Mouse (Mus musculus) limb, embryonic 10.5 days (tissue): ENCODE measurements around the gene Sema6d. TPM values are rescaled to one million over a fixed set of nuclear protein-coding genes. Genes with fewer than 3 reads are reported as not detected.
"Not testable (repeated sequence)": the region's sequence is repeated elsewhere in the genome, so short reads cannot be mapped to it uniquely, and the experiment has no call there.

Experiments
- DNase-seq: peaks from one replicate; pipeline ENCODE4 v3.0.0-alpha.2; 2017; ENCODE audit warnings: low spot score
- H3K27ac ChIP-seq: fragments of 300-500 bp; sonication (generic); 2 replicates; pipeline ENCODE4 v1.5.1; 2016; ENCODE audit warnings: mild to moderate bottlenecking
- H3K27me3 ChIP-seq: fragments of 300-500 bp; sonication (generic); 2 replicates; pipeline ENCODE4 v1.6.1; 2016; ENCODE audit warnings: low read depth, mild to moderate bottlenecking; ENCODE audit not compliant: poor library complexity, severe bottlenecking
- H3K36me3 ChIP-seq: fragments of 300-500 bp; sonication (generic); 2 replicates; pipeline ENCODE4 v1.6.1; 2016; ENCODE audit warnings: mild to moderate bottlenecking, moderate library complexity
- H3K4me1 ChIP-seq: fragments of 300-500 bp; sonication (generic); 2 replicates; pipeline ENCODE4 v1.6.1; 2016
- H3K4me3 ChIP-seq: fragments of 300-500 bp; sonication (generic); 2 replicates; pipeline ENCODE4 v1.5.1; 2016; ENCODE audit warnings: mild to moderate bottlenecking, moderate library complexity
- H3K9me3 ChIP-seq: fragments of 300-500 bp; sonication (generic); replicated peaks from 2 replicates; pipeline ENCODE4 v1.6.1; 2016; ENCODE audit warnings: mild to moderate bottlenecking
- WGBS: fragments of 180-500 bp; shearing (Covaris S2); methylation state at CpG from one replicate; pipeline ENCODE4 v1.1.7; 2016; 5-methylcytosine and 5-hydroxymethylcytosine counted together
- polyA plus RNA-seq: library from polyadenylated mRNA; unstranded; fragments of >200 nt; fragmentation: Nextera tagmentation; extraction: Ambion mirVana; gene quantifications from 2 replicates; pipeline ENCODE4 v1.2.1, GENCODE M21; 2016

Gene Sema6d
- polyA plus RNA-seq, 1 experiment from 2014 or later, result 4.5 TPM

- 84% methylated on average over 5 of the region's 5 CpGs for WGBS
- Histone ChIP-seq H3K36me3 (no peaks in the 10 kb centered on the region), H3K9me3 (no peaks in the 10 kb centered on the region), H3K27ac (no peak overlapping the region), H3K27me3 (no peaks in the 10 kb centered on the region), H3K4me3 (no peak overlapping the region), H3K4me1 (0 out of 2 replicates have a peak, but pooled peaks cover 4% of the 10 kb centered on the region)
- DNase-seq, result no peak
These were observed 243.1 kb downstream of the Sema6d start for GRCm38 (mm10) chr2:124332890-124333289.

GRCm38 (mm10) chr2:124334655-124335054 is 244.9 kb downstream of the Sema6d start:
- not testable (repeated sequence) for H3K36me3 ChIP-seq, H3K4me1 ChIP-seq, DNase-seq, H3K27ac ChIP-seq, H3K9me3 ChIP-seq, H3K27me3 ChIP-seq, H3K4me3 ChIP-seq
- WGBS, result 76% methylated on average over 2 of the region's 2 CpGs

GRCm38 (mm10) chr2:124338296-124338695 is 248.5 kb downstream of the Sema6d start:
- H3K27me3 ChIP-seq, result no peaks in the 10 kb centered on the region
- no peaks in the 10 kb centered on the region for H3K9me3 ChIP-seq
- H3K4me1 ChIP-seq, result 0 out of 2 replicates have a peak, but pooled peaks cover 4% of the 10 kb centered on the region
- no peak for DNase-seq
- no peak overlapping the region for H3K4me3 ChIP-seq
- H3K27ac ChIP-seq, result no peak overlapping the region
- WGBS, result 89% methylated on average over 6 of the region's 6 CpGs
- H3K36me3 ChIP-seq, result no peaks in the 10 kb centered on the region

GRCm38 (mm10) chr2:124354191-124354590 is 264.4 kb downstream of the Sema6d start:
- Histone ChIP-seq H3K4me1 (no peaks in the 10 kb centered on the region), H3K36me3 (no peaks in the 10 kb centered on the region), H3K27me3 (no peaks in the 10 kb centered on the region), H3K9me3 (no peaks in the 10 kb centered on the region), H3K4me3 (no peak overlapping the region), H3K27ac (no peak overlapping the region)
- no peak for DNase-seq
- 87% methylated on average over 2 of the region's 2 CpGs for WGBS

- H3K36me3 ChIP-seq, result no peaks in the 10 kb centered on the region
- no peaks in the 10 kb centered on the region for H3K4me1 ChIP-seq
- H3K9me3 ChIP-seq, result no peaks in the 10 kb centered on the region
- DNase-seq, result no peak
- no peaks in the 10 kb centered on the region for H3K27me3 ChIP-seq
- no peak overlapping the region for H3K4me3 ChIP-seq
- WGBS, result 93% methylated on average over 2 of the region's 2 CpGs
- no peak overlapping the region for H3K27ac ChIP-seq
These were observed 264.9 kb downstream of the Sema6d start for GRCm38 (mm10) chr2:124354716-124355115.

GRCm38 (mm10) chr2:124369291-124369690 is 279.5 kb downstream of the Sema6d start:
- WGBS, result 88% methylated on average over 1 of the region's 1 CpGs
- Histone ChIP-seq H3K4me1 (no peaks in the 10 kb centered on the region), H3K27ac (no peak overlapping the region), H3K27me3 (no peaks in the 10 kb centered on the region), H3K36me3 (no peaks in the 10 kb centered on the region), H3K4me3 (no peak overlapping the region), H3K9me3 (no peaks in the 10 kb centered on the region)
- no peak for DNase-seq

- H3K36me3 ChIP-seq, result no peaks in the 10 kb centered on the region
- no peaks in the 10 kb centered on the region for H3K4me1 ChIP-seq
- no peak overlapping the region for H3K4me3 ChIP-seq
- DNase-seq, result no peak
- no peaks in the 10 kb centered on the region for H3K27me3 ChIP-seq
- no peaks in the 10 kb centered on the region for H3K9me3 ChIP-seq
- 68% methylated on average over 2 of the region's 2 CpGs for WGBS
- H3K27ac ChIP-seq, result no peak overlapping the region
These were observed 280.2 kb downstream of the Sema6d start for GRCm38 (mm10) chr2:124369991-124370390.

GRCm38 (mm10) chr2:124371363-124371762 is 281.6 kb downstream of the Sema6d start:
- Histone ChIP-seq H3K27ac (no peak overlapping the region), H3K4me1 (no peaks in the 10 kb centered on the region), H3K9me3 (no peaks in the 10 kb centered on the region), H3K4me3 (no peak overlapping the region), H3K36me3 (no peaks in the 10 kb centered on the region), H3K27me3 (no peaks in the 10 kb centered on the region)
- DNase-seq, result no peak
- WGBS, result 67% methylated on average over 2 of the region's 2 CpGs

GRCm38 (mm10) chr2:124385053-124385452 is 295.3 kb downstream of the Sema6d start:
- Histone ChIP-seq H3K4me1 (no peaks in the 10 kb centered on the region), H3K36me3 (no peaks in the 10 kb centered on the region), H3K27ac (no peak overlapping the region), H3K4me3 (no peak overlapping the region), H3K9me3 (no peaks in the 10 kb centered on the region), H3K27me3 (no peaks in the 10 kb centered on the region)
- WGBS, result 67% methylated on average over 1 of the region's 1 CpGs
- no peak for DNase-seq

GRCm38 (mm10) chr2:124385722-124386121 is 296.0 kb downstream of the Sema6d start:
- Histone ChIP-seq H3K27me3 (no peaks in the 10 kb centered on the region), H3K4me3 (no peak overlapping the region), H3K4me1 (no peaks in the 10 kb centered on the region), H3K36me3 (no peaks in the 10 kb centered on the region), H3K9me3 (no peaks in the 10 kb centered on the region), H3K27ac (no peak overlapping the region)
- DNase-seq, result no peak
- 85% methylated on average over 1 of the region's 1 CpGs for WGBS

GRCm38 (mm10) chr2:124388269-124388668 is 298.5 kb downstream of the Sema6d start:
- H3K4me1 ChIP-seq, result no peaks in the 10 kb centered on the region
- H3K9me3 ChIP-seq, result no peaks in the 10 kb centered on the region
- no peaks in the 10 kb centered on the region for H3K36me3 ChIP-seq
- WGBS, result 87% methylated on average over 1 of the region's 1 CpGs
- DNase-seq, result no peak
- H3K4me3 ChIP-seq, result no peak overlapping the region
- H3K27ac ChIP-seq, result no peak overlapping the region
- no peaks in the 10 kb centered on the region for H3K27me3 ChIP-seq

- no peaks in the 10 kb centered on the region for H3K4me1 ChIP-seq
- H3K9me3 ChIP-seq, result no peaks in the 10 kb centered on the region
- 91% methylated on average over 4 of the region's 4 CpGs for WGBS
- H3K27ac ChIP-seq, result no peak overlapping the region
- no peak for DNase-seq
- no peaks in the 10 kb centered on the region for H3K36me3 ChIP-seq
- H3K4me3 ChIP-seq, result no peak overlapping the region
- no peaks in the 10 kb centered on the region for H3K27me3 ChIP-seq
These were observed 307.0 kb downstream of the Sema6d start for GRCm38 (mm10) chr2:124396733-124397132.

- no peaks in the 10 kb centered on the region for H3K36me3 ChIP-seq
- WGBS, result 97% methylated on average over 5 of the region's 5 CpGs
These were observed 307.5 kb downstream of the Sema6d start for GRCm38 (mm10) chr2:124397304-124397703.

GRCm38 (mm10) chr2:124399611-124400010 is 309.8 kb downstream of the Sema6d start:
- no peak for DNase-seq
- Histone ChIP-seq H3K36me3 (no peaks in the 10 kb centered on the region), H3K9me3 (no peaks in the 10 kb centered on the region), H3K4me1 (peaks cover 8% of the 10 kb centered on the region), H3K27me3 (no peaks in the 10 kb centered on the region), H3K27ac (no peak overlapping the region), H3K4me3 (no peak overlapping the region)
- WGBS, result 96% methylated on average over 2 of the region's 2 CpGs

More at GRCm38 (mm10) chr2:124397304-124397703, 307.5 kb downstream of the Sema6d start:
- Histone ChIP-seq H3K27ac (no peak overlapping the region), H3K27me3 (no peaks in the 10 kb centered on the region), H3K4me3 (no peak overlapping the region), H3K4me1 (no peaks in the 10 kb centered on the region), H3K9me3 (no peaks in the 10 kb centered on the region)
- no peak for DNase-seq
